Mouse (Mus musculus): Measurements from ENCODE around the gene A930017K11Rik. TPM values are rescaled to one million over a fixed set of nuclear protein-coding genes. Genes with fewer than 3 reads are reported as not detected.

A930017K11Rik gene
- total and polyA plus RNA-seq, 3 experiments, result not detected

DNA sequence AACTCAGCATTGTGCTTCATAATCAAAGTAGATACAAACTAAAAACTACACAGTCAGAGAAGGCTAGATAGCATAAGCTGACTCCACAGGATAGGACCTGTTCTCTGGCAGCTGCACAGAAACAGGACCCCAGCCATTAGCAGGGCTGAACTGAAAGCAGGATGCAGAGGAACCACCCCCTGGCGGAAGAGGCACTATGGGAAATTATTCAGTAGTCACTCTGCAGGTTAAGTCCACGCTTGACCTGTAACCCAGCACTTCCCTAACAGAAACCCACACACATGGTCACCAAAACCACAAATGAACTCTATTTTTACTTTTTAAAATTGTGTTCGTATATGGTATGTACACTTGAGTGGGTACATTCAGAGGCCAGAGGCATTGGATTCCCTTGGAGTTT lies 49.3 kb downstream of the A930017K11Rik start:
- dilution Hi-C loops (cut with MboI; ENCODE audit: extremely low pct_ligation_motif_present, extremely low pct_unique_long_range_greater_than_20kb, low sequenced_read_pairs) (no loop called here), in situ Hi-C loops (cut with MboI; ENCODE audit: low pct_ligation_motif_present, low pct_unique_long_range_greater_than_20kb, low sequenced_read_pairs) (no loop called here)
- H3K9me3 ChIP-seq (replicated peaks; ENCODE audit: low read length), result peaks cover 5% of the 10 kb centered on the region

DNA sequence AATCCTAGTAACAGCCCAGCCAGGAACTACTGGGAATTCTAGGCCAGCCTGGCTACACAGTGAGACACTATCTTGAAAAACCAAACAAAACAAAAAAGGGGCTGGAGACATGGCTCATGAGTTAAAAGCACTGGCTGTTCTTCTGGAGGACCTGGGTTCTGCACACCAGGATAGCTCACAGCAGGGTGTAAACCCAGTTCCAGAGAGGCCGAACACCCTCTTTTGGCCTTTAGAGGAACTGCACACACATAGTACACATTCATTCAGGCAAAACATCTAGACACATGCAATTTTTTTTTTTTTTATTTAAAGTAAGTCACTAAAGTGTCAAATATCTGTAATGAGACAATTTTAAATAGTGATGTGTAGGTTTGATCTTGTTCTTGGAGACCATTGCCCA lies 52.2 kb downstream of the A930017K11Rik start:
- in situ Hi-C loops (cut with MboI; ENCODE audit: low pct_ligation_motif_present, low pct_unique_long_range_greater_than_20kb, low sequenced_read_pairs), result no loop called here

More for the DNA sequence above, 49.3 kb downstream of the A930017K11Rik start:
- Histone ChIP-seq H3K36me3 (replicated peaks in 1 of 2; ENCODE audit: control insufficient read depth in 1 of 2, insufficient read depth in 1 of 2, low read length in 1 of 2) (peaks cover 11 to 54% of the 10 kb centered on the region in 2 experiments), H3K4me3 (replicated peaks in 1 of 3; ENCODE audit: low read depth in 2 of 3, low read length in 2 of 3, poor library complexity in 1 of 3) (peak overlapping the region in 1 of 3 experiments; percentile 30), H3K4me2 (ENCODE audit: insufficient read depth, low read depth, poor library complexity, severe bottlenecking) (peak overlapping the region; percentile 19), H3K4me1 (ENCODE audit: control insufficient read depth in 1 of 2, insufficient read depth in 2 of 2) (peaks cover 10 to 25% of the 10 kb centered on the region in 2 experiments; a peak in 3 of 4 replicates), H3K27ac (ENCODE audit: insufficient read depth, low read depth) (peak overlapping the region; percentile 17; the same call in 1 of the 2 replicates), H3K9ac (ENCODE audit: insufficient read depth, low read depth) (no peak overlapping the region), H3K79me2 (replicated peaks; ENCODE audit: control insufficient read depth, extremely low read depth, insufficient read depth, poor library complexity, severe bottlenecking) (peaks cover 7% of the 10 kb centered on the region), H3K27me3 (replicated peaks) (no peaks in the 10 kb centered on the region)
- TF ChIP-seq ZC3H11A (IDR thresholded peaks at IDR 0.05; ENCODE audit: low read depth, low read length) (no peak), ETS1 (conservative IDR thresholded peaks at IDR 0.05; ENCODE audit: low read depth, low read length) (no peak), HCFC1 (IDR thresholded peaks at IDR 0.05; ENCODE audit: low read depth, low read length) (no peak), USF1 (IDR thresholded peaks at IDR 0.05; ENCODE audit: low read depth, low read length) (no peak), RAD21 (IDR thresholded peaks at IDR 0.05; ENCODE audit: low read depth, low read length) (no peak), MEF2A (IDR thresholded peaks at IDR 0.05; ENCODE audit: borderline replicate concordance, low read depth, low read length) (no peak), JUN (IDR thresholded peaks at IDR 0.05; ENCODE audit: insufficient read depth, low read depth, low read length) (no peak), CTCF (conservative IDR thresholded peaks at IDR 0.05 in 1 of 2, IDR thresholded peaks at IDR 0.05 in 1 of 2; ENCODE audit: low read depth in 2 of 2, low read length in 2 of 2) (no peak), ZKSCAN1 (IDR thresholded peaks at IDR 0.05; ENCODE audit: borderline replicate concordance, low read depth, low read length) (no peak), JUND (conservative IDR thresholded peaks at IDR 0.05; ENCODE audit: low read depth, low read length) (no peak), SIN3A (IDR thresholded peaks at IDR 0.05; ENCODE audit: low read length) (no peak), IRF4 (IDR thresholded peaks at IDR 0.05; ENCODE audit: low read depth, low read length) (no peak), ZNF384 (IDR thresholded peaks at IDR 0.05; ENCODE audit: low read depth, low read length) (no peak), SMC3 (IDR thresholded peaks at IDR 0.05; ENCODE audit: low read depth, low read length) (no peak), USF2 (conservative IDR thresholded peaks at IDR 0.05; ENCODE audit: low read depth, low read length) (no peak), BHLHE40 (IDR thresholded peaks at IDR 0.05; ENCODE audit: low read depth, low read length) (no peak), NELFE (IDR thresholded peaks at IDR 0.05; ENCODE audit: low read depth, low read length) (no peak), MYC (IDR thresholded peaks at IDR 0.05; ENCODE audit: low read depth, low read length) (no peak)
- DNase-seq (ENCODE audit: extremely low read depth), result peak; percentile 34

More for the DNA sequence above, 52.2 kb downstream of the A930017K11Rik start:
- peaks cover 4 to 42% of the 10 kb centered on the region in 2 experiments for H3K36me3 ChIP-seq (replicated peaks in 1 of 2; ENCODE audit: control insufficient read depth in 1 of 2, insufficient read depth in 1 of 2, low read length in 1 of 2)
- DNase-seq (ENCODE audit: extremely low read depth), result no peak
- H3K27me3 ChIP-seq (replicated peaks), result no peaks in the 10 kb centered on the region
- H3K4me1 ChIP-seq (ENCODE audit: control insufficient read depth in 1 of 2, insufficient read depth in 2 of 2), result peaks cover 12 to 46% of the 10 kb centered on the region in 2 experiments; a peak in 3 of 4 replicates
- no peak overlapping the region for H3K9ac ChIP-seq (ENCODE audit: insufficient read depth, low read depth)
- dilution Hi-C loops (cut with MboI; ENCODE audit: extremely low pct_ligation_motif_present, extremely low pct_unique_long_range_greater_than_20kb, low sequenced_read_pairs), result no loop called here
- H3K9me3 ChIP-seq (replicated peaks; ENCODE audit: low read length), result peaks cover 5% of the 10 kb centered on the region
- H3K27ac ChIP-seq (ENCODE audit: insufficient read depth, low read depth), result no peak overlapping the region
- peaks cover 3% of the 10 kb centered on the region for H3K79me2 ChIP-seq (replicated peaks; ENCODE audit: control insufficient read depth, extremely low read depth, insufficient read depth, poor library complexity, severe bottlenecking)
- H3K4me3 ChIP-seq (replicated peaks in 1 of 3; ENCODE audit: low read depth in 2 of 3, low read length in 2 of 3, poor library complexity in 1 of 3), result no peak overlapping the region
- H3K4me2 ChIP-seq (ENCODE audit: insufficient read depth, low read depth, poor library complexity, severe bottlenecking), result no peak overlapping the region
- TF ChIP-seq POLR2AphosphoS2 (IDR thresholded peaks at IDR 0.05; ENCODE audit: low read depth, low read length) (no peak), SIN3A (IDR thresholded peaks at IDR 0.05; ENCODE audit: low read length) (no peak), CTCF (conservative IDR thresholded peaks at IDR 0.05 in 1 of 2, IDR thresholded peaks at IDR 0.05 in 1 of 2; ENCODE audit: low read depth in 2 of 2, low read length in 2 of 2) (0 out of 4 replicates have a peak, but pooled peaks of 1 of the 2 experiments have one; percentile 13)

Other genes starting within 250 kb of the A930017K11Rik start
Only the 20 nearest of the 33 such genes appear.
- gene AC134908.4, start 156.9 kb downstream of the A930017K11Rik start, total RNA-seq (2012; rRNA removed), result not detected in 2 replicates
- not detected in 2 replicates for gene AC134908.4, start 156.9 kb downstream of the A930017K11Rik start, total RNA-seq (2014; rRNA removed)
- not detected in 2 replicates for gene AC134908.4, start 156.9 kb downstream of the A930017K11Rik start, polyA plus RNA-seq (2012; ENCODE audit: insufficient read length, low read depth)
- gene Metrn, start 155.4 kb downstream of the A930017K11Rik start, total RNA-seq (2012; rRNA removed), result 49.8 and 50.1 TPM in 2 replicates
- 18.1 and 23.7 TPM in 2 replicates for gene Metrn, start 155.4 kb downstream of the A930017K11Rik start, total RNA-seq (2014; rRNA removed)
- gene Metrn, start 155.4 kb downstream of the A930017K11Rik start, polyA plus RNA-seq (2012; ENCODE audit: insufficient read length, low read depth), result 16.9 and 17.7 TPM in 2 replicates
- not detected in 2 replicates for gene Fbxl16, start 143.5 kb downstream of the A930017K11Rik start, total RNA-seq (2012; rRNA removed)
- gene Fbxl16, start 143.5 kb downstream of the A930017K11Rik start, total RNA-seq (2014; rRNA removed), result not detected in 2 replicates
- gene Fbxl16, start 143.5 kb downstream of the A930017K11Rik start, polyA plus RNA-seq (2012; ENCODE audit: insufficient read length, low read depth), result not detected in 2 replicates
- 27.2 and 28.6 TPM in 2 replicates for gene Wdr24, start 128.9 kb downstream of the A930017K11Rik start, total RNA-seq (2012; rRNA removed)
- 17.3 and 20.9 TPM in 2 replicates for gene Wdr24, start 128.9 kb downstream of the A930017K11Rik start, total RNA-seq (2014; rRNA removed)
- 16.9 and 20.4 TPM in 2 replicates for gene Wdr24, start 128.9 kb downstream of the A930017K11Rik start, polyA plus RNA-seq (2012; ENCODE audit: insufficient read length, low read depth)
- gene Jmjd8, start 123.7 kb downstream of the A930017K11Rik start, total RNA-seq (2012; rRNA removed), result 7.7 and 9.3 TPM in 2 replicates
- 4.8 and 6.1 TPM in 2 replicates for gene Jmjd8, start 123.7 kb downstream of the A930017K11Rik start, total RNA-seq (2014; rRNA removed)
- 8.3 and 8.5 TPM in 2 replicates for gene Jmjd8, start 123.7 kb downstream of the A930017K11Rik start, polyA plus RNA-seq (2012; ENCODE audit: insufficient read length, low read depth)
- 98.3 and 107 TPM in 2 replicates for gene Stub1, start 119.2 kb downstream of the A930017K11Rik start, total RNA-seq (2012; rRNA removed)
- gene Stub1, start 119.2 kb downstream of the A930017K11Rik start, total RNA-seq (2014; rRNA removed), result 60.4 and 62.9 TPM in 2 replicates
- 84.8 and 87.1 TPM in 2 replicates for gene Stub1, start 119.2 kb downstream of the A930017K11Rik start, polyA plus RNA-seq (2012; ENCODE audit: insufficient read length, low read depth)
- gene Rhbdl1, start 115.3 kb downstream of the A930017K11Rik start, total RNA-seq (2012; rRNA removed), result 1.9 and 2.4 TPM in 2 replicates
- not detected in 2 replicates for gene Rhbdl1, start 115.3 kb downstream of the A930017K11Rik start, total RNA-seq (2014; rRNA removed)
- 2.8 and 4.6 TPM in 2 replicates for gene Rhbdl1, start 115.3 kb downstream of the A930017K11Rik start, polyA plus RNA-seq (2012; ENCODE audit: insufficient read length, low read depth)
- gene Gm20683, start 110.8 kb downstream of the A930017K11Rik start, total RNA-seq (2012; rRNA removed), result 3.1 and 3.8 TPM in 2 replicates
- 0.96 and 1.3 TPM in 2 replicates for gene Gm20683, start 110.8 kb downstream of the A930017K11Rik start, total RNA-seq (2014; rRNA removed)
- gene Gm20683, start 110.8 kb downstream of the A930017K11Rik start, polyA plus RNA-seq (2012; ENCODE audit: insufficient read length, low read depth), result 1.4 and 4.8 TPM in 2 replicates
- gene Rhot2, start 107.7 kb downstream of the A930017K11Rik start, total RNA-seq (2012; rRNA removed), result 16.2 and 26.1 TPM in 2 replicates
- gene Rhot2, start 107.7 kb downstream of the A930017K11Rik start, total RNA-seq (2014; rRNA removed), result 17.3 and 19.5 TPM in 2 replicates
- gene Rhot2, start 107.7 kb downstream of the A930017K11Rik start, polyA plus RNA-seq (2012; ENCODE audit: insufficient read length, low read depth), result 33.8 and 51.5 TPM in 2 replicates
- 31.9 and 38.0 TPM in 2 replicates for gene Wdr90, start 91.1 kb downstream of the A930017K11Rik start, total RNA-seq (2012; rRNA removed)
- 16.0 and 17.5 TPM in 2 replicates for gene Wdr90, start 91.1 kb downstream of the A930017K11Rik start, total RNA-seq (2014; rRNA removed)
- 19.9 and 23.8 TPM in 2 replicates for gene Wdr90, start 91.1 kb downstream of the A930017K11Rik start, polyA plus RNA-seq (2012; ENCODE audit: insufficient read length, low read depth)
- 16.1 and 16.5 TPM in 2 replicates for gene Mcrip2, start 83.8 kb downstream of the A930017K11Rik start, total RNA-seq (2012; rRNA removed)
- gene Mcrip2, start 83.8 kb downstream of the A930017K11Rik start, total RNA-seq (2014; rRNA removed), result 0.82 and 1.4 TPM in 2 replicates
- gene Mcrip2, start 83.8 kb downstream of the A930017K11Rik start, polyA plus RNA-seq (2012; ENCODE audit: insufficient read length, low read depth), result 1.7 and 2.2 TPM in 2 replicates
- gene Mettl26, start 77.5 kb downstream of the A930017K11Rik start, total RNA-seq (2012; rRNA removed), result 43.6 and 52.5 TPM in 2 replicates
- gene Mettl26, start 77.5 kb downstream of the A930017K11Rik start, total RNA-seq (2014; rRNA removed), result 31.9 and 33.0 TPM in 2 replicates
- 29.8 and 32.0 TPM in 2 replicates for gene Mettl26, start 77.5 kb downstream of the A930017K11Rik start, polyA plus RNA-seq (2012; ENCODE audit: insufficient read length, low read depth)
- gene Wfikkn1, start 71.7 kb downstream of the A930017K11Rik start, total RNA-seq (2012; rRNA removed), result 0.25 and 0.34 TPM in 2 replicates
- gene Wfikkn1, start 71.7 kb downstream of the A930017K11Rik start, total RNA-seq (2014; rRNA removed), result 0.11 TPM in 1 of 2 replicates, not detected in the other
- gene Wfikkn1, start 71.7 kb downstream of the A930017K11Rik start, polyA plus RNA-seq (2012; ENCODE audit: insufficient read length, low read depth), result 0.48 and 0.69 TPM in 2 replicates
- gene Rab40c, start 32.8 kb downstream of the A930017K11Rik start, total RNA-seq (2012; rRNA removed), result 6.6 and 8.0 TPM in 2 replicates
- gene Rab40c, start 32.8 kb downstream of the A930017K11Rik start, total RNA-seq (2014; rRNA removed), result 7.9 and 9.2 TPM in 2 replicates
- gene Rab40c, start 32.8 kb downstream of the A930017K11Rik start, polyA plus RNA-seq (2012; ENCODE audit: insufficient read length, low read depth), result 14.4 and 14.8 TPM in 2 replicates
- gene Pigq, start 7.6 kb downstream of the A930017K11Rik start, total RNA-seq (2012; rRNA removed), result 28.1 and 29.2 TPM in 2 replicates
- gene Pigq, start 7.6 kb downstream of the A930017K11Rik start, total RNA-seq (2014; rRNA removed), result 15.1 and 18.5 TPM in 2 replicates
- 75.0 and 97.2 TPM in 2 replicates for gene Pigq, start 7.6 kb downstream of the A930017K11Rik start, polyA plus RNA-seq (2012; ENCODE audit: insufficient read length, low read depth)
- not detected in 2 replicates for gene Nhlrc4, start 7.6 kb downstream of the A930017K11Rik start, total RNA-seq (2012; rRNA removed)
- not detected in 2 replicates for gene Nhlrc4, start 7.6 kb downstream of the A930017K11Rik start, total RNA-seq (2014; rRNA removed)
- not detected in 2 replicates for gene Nhlrc4, start 7.6 kb downstream of the A930017K11Rik start, polyA plus RNA-seq (2012; ENCODE audit: insufficient read length, low read depth)
- 6.0 and 7.5 TPM in 2 replicates for gene Capn15, start 33.2 kb upstream of the A930017K11Rik start, total RNA-seq (2012; rRNA removed)
- gene Capn15, start 33.2 kb upstream of the A930017K11Rik start, total RNA-seq (2014; rRNA removed), result 1.5 and 2.1 TPM in 2 replicates
- 11.4 and 11.5 TPM in 2 replicates for gene Capn15, start 33.2 kb upstream of the A930017K11Rik start, polyA plus RNA-seq (2012; ENCODE audit: insufficient read length, low read depth)
- 3.1 and 4.6 TPM in 2 replicates for gene Rab11fip3, start 117.0 kb upstream of the A930017K11Rik start, total RNA-seq (2012; rRNA removed)
- gene Rab11fip3, start 117.0 kb upstream of the A930017K11Rik start, total RNA-seq (2014; rRNA removed), result 3.1 and 3.5 TPM in 2 replicates
- gene Rab11fip3, start 117.0 kb upstream of the A930017K11Rik start, polyA plus RNA-seq (2012; ENCODE audit: insufficient read length, low read depth), result 7.6 and 7.8 TPM in 2 replicates
- gene Decr2, start 137.8 kb upstream of the A930017K11Rik start, total RNA-seq (2012; rRNA removed), result 12.9 and 16.8 TPM in 2 replicates
- 21.0 TPM in 2 replicates for gene Decr2, start 137.8 kb upstream of the A930017K11Rik start, total RNA-seq (2014; rRNA removed)
- gene Decr2, start 137.8 kb upstream of the A930017K11Rik start, polyA plus RNA-seq (2012; ENCODE audit: insufficient read length, low read depth), result 12.6 and 13.1 TPM in 2 replicates
- 0.47 and 0.55 TPM in 2 replicates for gene Nme4, start 143.0 kb upstream of the A930017K11Rik start, total RNA-seq (2012; rRNA removed)
- 0.46 TPM in 1 of 2 replicates, not detected in the other for gene Nme4, start 143.0 kb upstream of the A930017K11Rik start, total RNA-seq (2014; rRNA removed)
- 0.27 and 0.56 TPM in 2 replicates for gene Nme4, start 143.0 kb upstream of the A930017K11Rik start, polyA plus RNA-seq (2012; ENCODE audit: insufficient read length, low read depth)

Data from CH12.LX (cell line).